In the genomic region with DNA sequence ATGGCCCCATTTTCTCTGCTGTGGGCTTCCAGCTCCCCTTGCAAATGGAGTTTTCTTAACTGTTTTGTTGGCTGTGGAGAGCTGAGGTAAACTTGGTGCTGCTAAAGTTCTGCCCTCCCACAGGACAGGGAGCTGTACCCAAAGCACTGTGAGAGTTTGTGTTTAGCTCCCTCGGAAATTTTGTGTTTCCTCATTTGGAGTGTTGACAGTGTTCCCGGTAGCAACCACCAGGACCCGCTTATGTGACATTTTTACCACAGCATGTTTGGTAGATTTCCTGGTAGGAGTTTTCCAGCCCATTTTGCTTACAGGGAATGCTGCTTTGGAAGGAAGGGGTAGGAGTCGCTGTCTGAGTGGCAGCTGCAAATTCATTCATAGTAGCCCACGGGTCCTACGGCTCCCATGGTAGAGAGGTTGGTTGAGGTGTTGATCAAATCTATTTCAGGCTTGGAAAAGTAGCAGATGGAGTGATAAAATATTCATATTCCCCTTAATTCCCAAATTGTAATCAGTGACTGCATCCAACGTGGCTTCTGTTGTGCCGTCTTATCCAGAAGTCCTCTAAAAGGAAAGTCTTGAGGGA, we compare ENCODE assay signal across 29 mouse cellular contexts. TPM values are rescaled to one million over a fixed set of nuclear protein-coding genes. Genes with fewer than 3 reads are reported as not detected.
DNase-seq lines count a peak whose midpoint lies in the region; ATAC-seq and TF ChIP-seq lines count a peak whose summit lies in the region.
"Had no signal": no experiment of that assay in that cellular context is flagged by ENCODE, and none has a peak within 500 bp of the region (broad histone marks: within the 10 kb centered on the region; RNA-seq: fewer than 3 reads in every experiment).

No protein-coding gene starts in this region.

- no peak for TF ChIP-seq CTCF in gastrocnemius, adult 2 months (IDR thresholded peaks at IDR 0.05)
- TF ChIP-seq CTCF in brain, embryonic 14.5 days (IDR thresholded peaks at IDR 0.05; ENCODE audit: borderline replicate concordance, extremely low read depth, insufficient read depth, insufficient read length), result no peak

- H3K9ac ChIP-seq in forebrain, embryonic 14.5 days (ENCODE audit: low read length), result no peak overlapping the region
- H3K9ac ChIP-seq: embryonic facial prominence, embryonic 13.5 days; kidney, embryonic 15.5 days; liver, embryonic 12.5 days; liver, postnatal 0 days; midbrain, embryonic 13.5 days; stomach, embryonic 15.5 days had no signal

- no peaks in the 10 kb centered on the region for H3K27me3 ChIP-seq in forebrain, embryonic 14.5 days (replicated peaks; ENCODE audit: control insufficient read depth, insufficient read depth, low read length)
- no peaks in the 10 kb centered on the region for H3K27me3 ChIP-seq in forebrain, embryonic 10.5 days (ENCODE audit: poor library complexity, severe bottlenecking)
- H3K27me3 ChIP-seq: embryonic facial prominence, embryonic 13.5 days; kidney, embryonic 15.5 days; liver, embryonic 12.5 days; midbrain, embryonic 13.5 days; stomach, embryonic 15.5 days had no signal

- 78% methylated on average over 8 of the region's 8 CpGs for WGBS in forebrain, embryonic 14.5 days
- 96% methylated on average over 8 of the region's 8 CpGs for WGBS in forebrain, embryonic 10.5 days

- DNase-seq in forebrain, embryonic 14.5 days (ENCODE audit: low spot score), result peak; percentile 51
- DNase-seq in forebrain, embryonic 10.5 days (ENCODE audit: extremely low spot score, low spot score), result no peak
- DNase-seq in gastrocnemius, adult 2 months, result no peak
- DNase-seq in gastrocnemius, postnatal 25 days, result no peak
- DNase-seq in layer of hippocampus, adult 9-11 months, result peak; percentile 32
- no peak for DNase-seq in layer of hippocampus, postnatal 10 days (ENCODE audit: low spot score in 2 of 2)
- peak; percentile 65 for DNase-seq in brain, embryonic 14.5 days (ENCODE audit: low read depth)
- no peak for DNase-seq in adrenal gland, adult 2 months
- DNase-seq: adrenal gland, postnatal 10 days; cerebellum, adult 11-12 months; cerebellum, adult 9-11 months; gastrocnemius, postnatal 36 days; heart, postnatal 14 days; kidney, adult 18-20 months; kidney, postnatal 25 days; liver, postnatal 0 days; lung, postnatal 36 days; right cerebral cortex, postnatal 25 days; thymus, adult 18-20 months; thymus, postnatal 25 days had no signal

- H3K4me2 ChIP-seq in forebrain, embryonic 14.5 days (ENCODE audit: low read length), result no peak overlapping the region
- H3K4me2 ChIP-seq: embryonic facial prominence, embryonic 13.5 days; kidney, embryonic 15.5 days; liver, embryonic 12.5 days; midbrain, embryonic 13.5 days; stomach, embryonic 15.5 days had no signal

- TF ChIP-seq POLR2A in brain, embryonic 14.5 days (IDR thresholded peaks at IDR 0.05; ENCODE audit: borderline replicate concordance, extremely low read depth, insufficient read depth, insufficient read length, poor library complexity, severe bottlenecking), result no peak

- H3K36me3 ChIP-seq in forebrain, embryonic 14.5 days (ENCODE audit: control insufficient read depth, insufficient read depth, low read length), result peaks cover 90% of the 10 kb centered on the region
- peaks cover 99% of the 10 kb centered on the region for H3K36me3 ChIP-seq in forebrain, embryonic 10.5 days (replicated peaks)

- H3K9me3 ChIP-seq in forebrain, embryonic 14.5 days (replicated peaks; ENCODE audit: control insufficient read depth, low read length), result no peaks in the 10 kb centered on the region
- H3K9me3 ChIP-seq in forebrain, embryonic 10.5 days, result peaks cover 5% of the 10 kb centered on the region; the same call in 1 of the 2 replicates
- H3K9me3 ChIP-seq: embryonic facial prominence, embryonic 13.5 days; kidney, embryonic 15.5 days; liver, embryonic 12.5 days; midbrain, embryonic 13.5 days; stomach, embryonic 15.5 days had no signal

- no peak overlapping the region for H3K27ac ChIP-seq in forebrain, embryonic 14.5 days (ENCODE audit: low read depth, low read length)
- H3K27ac ChIP-seq in forebrain, embryonic 10.5 days, result no peak overlapping the region
- peak overlapping the region; percentile 72 for H3K27ac ChIP-seq in gastrocnemius, adult 2 months
- H3K27ac ChIP-seq: embryonic facial prominence, embryonic 13.5 days; heart, adult 2 months; kidney, embryonic 15.5 days; left cerebral cortex, adult 2 months; liver, embryonic 12.5 days; midbrain, embryonic 13.5 days; stomach, embryonic 15.5 days had no signal

- H3K4me3 ChIP-seq in forebrain, embryonic 14.5 days (ENCODE audit: low read depth, low read length), result no peak overlapping the region
- H3K4me3 ChIP-seq in forebrain, embryonic 10.5 days, result no peak overlapping the region
- no peak overlapping the region for H3K4me3 ChIP-seq in gastrocnemius, adult 2 months
- H3K4me3 ChIP-seq: embryonic facial prominence, embryonic 13.5 days; heart, adult 2 months; kidney, embryonic 15.5 days; left cerebral cortex, adult 2 months; liver, embryonic 12.5 days; midbrain, embryonic 13.5 days; stomach, embryonic 15.5 days had no signal

- ATAC-seq in forebrain, embryonic 14.5 days, result peak; percentile 60; the same call in 1 of the 2 replicates
- ATAC-seq: hindbrain, embryonic 16.5 days; midbrain, embryonic 13.5 days had no signal

- intact Hi-C loops in gastrocnemius, adult 2 months (cut with DNase I), result no loop called here

- H3K4me1 ChIP-seq in forebrain, embryonic 14.5 days (ENCODE audit: control insufficient read depth, insufficient read depth, low read length), result peaks cover 2% of the 10 kb centered on the region; the same call in 1 of the 2 replicates
- H3K4me1 ChIP-seq in forebrain, embryonic 10.5 days, result no peaks in the 10 kb centered on the region
- H3K4me1 ChIP-seq: embryonic facial prominence, embryonic 13.5 days; kidney, embryonic 15.5 days; liver, embryonic 12.5 days; midbrain, embryonic 13.5 days; stomach, embryonic 15.5 days had no signal

RNA-seq across cellular contexts. Expression of a gene that starts 24.1 kb away (rescaled TPM):
- 36.0 and 45.3 TPM in 2 replicates for polyA plus RNA-seq in forebrain, embryonic 14.5 days (2014; fragmentation: Nextera tagmentation; extraction: Ambion mirVana)
- 26.4 and 28.5 TPM in 2 replicates for polyA plus RNA-seq in forebrain, embryonic 10.5 days (2016; fragmentation: Nextera tagmentation; extraction: Ambion mirVana)
- 10 to 100 TPM; 10.9 to 12.8 TPM for total RNA-seq in gastrocnemius, adult 2 months (2021)
- 10 to 100 TPM in 1 of 2 experiments, 1 to 10 TPM in 1; 8.6 to 10.3 TPM for total RNA-seq in gastrocnemius, postnatal 25 days (2021)
- 10 to 100 TPM; 33.4 to 36.4 TPM for total RNA-seq in layer of hippocampus, postnatal 10 days (2021)
- 23.8 and 29.5 TPM in 2 replicates for polyA plus RNA-seq in brain, embryonic 14.5 days (2012; rRNA removed)
- 10 to 100 TPM; 19.8 to 21.8 TPM for total RNA-seq in adrenal gland, adult 2 months (2021)
- 6.7 and 8.5 TPM in 2 replicates for polyA plus RNA-seq in adrenal gland, adult 2 months (2012; rRNA removed)

RNA-seq across cellular contexts. Expression of a gene that starts 43.4 kb away (rescaled TPM):
- 24.3 and 29.4 TPM in 2 replicates for polyA plus RNA-seq in forebrain, embryonic 14.5 days (2014; fragmentation: Nextera tagmentation; extraction: Ambion mirVana)
- 53.3 and 56.3 TPM in 2 replicates for polyA plus RNA-seq in forebrain, embryonic 10.5 days (2016; fragmentation: Nextera tagmentation; extraction: Ambion mirVana)
- 1 to 10 TPM; 3.0 to 4.1 TPM for total RNA-seq in gastrocnemius, adult 2 months (2021)
- 1 to 10 TPM; 3.4 to 3.8 TPM for total RNA-seq in gastrocnemius, postnatal 25 days (2021)
- 10 to 100 TPM; 14.0 to 20.9 TPM for total RNA-seq in layer of hippocampus, postnatal 10 days (2021)
- 48.4 and 74.1 TPM in 2 replicates for polyA plus RNA-seq in brain, embryonic 14.5 days (2012; rRNA removed)
- 1 to 10 TPM; 4.2 to 4.6 TPM for total RNA-seq in adrenal gland, adult 2 months (2021)
- polyA plus RNA-seq in adrenal gland, adult 2 months (2012; rRNA removed), result 9.8 and 12.6 TPM in 2 replicates
- total RNA-seq: G1E had no signal
- polyA plus RNA-seq: G1E had no signal

Comparison
In these comparisons a context has a peak if more than half of its experiments do, and no peak if none do; other contexts are left out.
1. DNase-seq: peak in forebrain, embryonic 14.5 days (single experiment), layer of hippocampus, adult 9-11 months (single experiment) and brain, embryonic 14.5 days (single experiment); none in forebrain, embryonic 10.5 days (single experiment), gastrocnemius, adult 2 months (single experiment), gastrocnemius, postnatal 25 days (single experiment), layer of hippocampus, postnatal 10 days (0 of 2) and adrenal gland, adult 2 months (single experiment).